Mouse (Mus musculus) left cerebral cortex, adult 2 months (tissue): ENCODE data around the gene Zfp518a. TPM values are rescaled to one million over a fixed set of nuclear protein-coding genes. Genes with fewer than 3 reads are reported as not detected.

ENCODE experiments used
- DNase-seq, 2 experiments: peaks; one replicate each; pipeline ENCODE4 v3.0.0; 2021 to 2022; ENCODE audit warnings: low spot score in 2 of 2, mixed read lengths in 1 of 2; ENCODE audit errors: extremely low spot score in 1 of 2
- H3K27ac ChIP-seq: fragments of 200-600 bp; 2 replicates; pipeline ENCODE4 v1.8.1; 2022
- H3K4me3 ChIP-seq: fragments of 200-600 bp; 2 replicates; pipeline ENCODE4 v1.8.1; 2022
- CTCF ChIP-seq: fragments of 200-600 bp; IDR thresholded peaks from 2 replicates; pipeline ENCODE4 v1.8.1; 2022; ENCODE audit warnings: antibody characterized with exemption, mild to moderate bottlenecking, moderate library complexity
- intact Hi-C: fragments of 180-260 bp; cut with DNase I; formaldehyde crosslinking; loops from one replicate; pipeline ENCODE4 v1.15.1; 2025
- long read RNA-seq, 2 experiments: library from polyadenylated mRNA; stranded (forward); transcript quantifications; one replicate each; pipeline ENCODE4 v2.0.0; 2021; ENCODE audit warnings: borderline mapping rate in 2 of 2
- total RNA-seq, 2 experiments: library from RNA; stranded (reverse); gene quantifications; 2 replicates each; pipeline ENCODE4 v1.2.3; 2021

Gene Zfp518a
- 10 to 100 TPM in 1 of 2 experiments, 1 to 10 TPM in 1; 7.4 to 10.1 TPM for total RNA-seq
- long read RNA-seq, experiment 1, full-length matches to known transcripts: 6 of 9 reads
- long read RNA-seq, experiment 1, partial matches to known transcripts: 0 of 9 reads
- long read RNA-seq, experiment 1, other reads (novel, unspliced or antisense): 3 of 9 reads
- long read RNA-seq, experiment 2, full-length matches to known transcripts: 1 of 3 reads
- long read RNA-seq, experiment 2, partial matches to known transcripts: 0 of 3 reads
- long read RNA-seq, experiment 2, other reads (novel, unspliced or antisense): 2 of 3 reads

GRCm38 (mm10) chr19:40894519-40895392 lies at the start of gene Zfp518a:
TSS of gene Zfp518a (plus strand) at chr19:40894705.
- TF ChIP-seq CTCF: no peak
- DNase-seq: peak; percentile 84 to 86
- peak within 1 kb of the TSS; percentile 70 for H3K4me3 ChIP-seq
- intact Hi-C loops: loop anchor here (1.0 to 10.0 kb wide), 3 partner anchors 21 to 120 kb away; partner anchors contain the start of gene Ccnj
- peak within 1 kb of the TSS; percentile 85 for H3K27ac ChIP-seq

- Histone ChIP-seq H3K27ac (no peak overlapping the region), H3K4me3 (no peak overlapping the region)
- intact Hi-C loops: no loop called here
- DNase-seq: no peak
- no peak for TF ChIP-seq CTCF
Measured at GRCm38 (mm10) chr19:40844731-40845130, 49.8 kb upstream of the Zfp518a start.

- intact Hi-C loops: no loop called here
- no peak for DNase-seq
- no peak overlapping the region for H3K4me3 ChIP-seq
- no peak for TF ChIP-seq CTCF
- H3K27ac ChIP-seq: no peak overlapping the region
Measured at GRCm38 (mm10) chr19:40849391-40849790, 45.1 kb upstream of the Zfp518a start.

GRCm38 (mm10) chr19:40859555-40859954 lies 35.0 kb upstream of the Zfp518a start:
- TF ChIP-seq CTCF: no peak
- no peak overlapping the region for H3K27ac ChIP-seq
- intact Hi-C loops: no loop called here
- no peak for DNase-seq
- H3K4me3 ChIP-seq: no peak overlapping the region

- intact Hi-C loops: no loop called here
- H3K27ac ChIP-seq: no peak overlapping the region; the same call in 1 of the 2 replicates
- no peak for DNase-seq
- H3K4me3 ChIP-seq: no peak overlapping the region
- no peak for TF ChIP-seq CTCF
Measured at GRCm38 (mm10) chr19:40868284-40868683, 26.2 kb upstream of the Zfp518a start.

- Histone ChIP-seq H3K27ac (peak overlapping the region; percentile 75), H3K4me3 (no peak overlapping the region)
- no peak for DNase-seq
- intact Hi-C loops: no loop called here
- no peak for TF ChIP-seq CTCF
Measured at GRCm38 (mm10) chr19:40869425-40870105, 24.9 kb upstream of the Zfp518a start.

- peak overlapping the region; percentile 49 for H3K4me3 ChIP-seq
- TF ChIP-seq CTCF: peak; percentile 64
- intact Hi-C loops: loop anchor here (1.0 kb wide), 2 partner anchors 21 to 42 kb away; partner anchors contain the start of genes Ccnj and Zfp518a
- peak; percentile 84 to 85 for DNase-seq
- peak overlapping the region; percentile 65 for H3K27ac ChIP-seq
Measured at GRCm38 (mm10) chr19:40872955-40873665, 21.4 kb upstream of the Zfp518a start.

GRCm38 (mm10) chr19:40881700-40882099 lies 12.8 kb upstream of the Zfp518a start:
- no peak overlapping the region for H3K4me3 ChIP-seq
- H3K27ac ChIP-seq: no peak overlapping the region
- intact Hi-C loops: no loop called here
- DNase-seq: no peak
- no peak for TF ChIP-seq CTCF

- intact Hi-C loops: no loop called here
- DNase-seq: no peak
- Histone ChIP-seq H3K27ac (no peak overlapping the region), H3K4me3 (no peak overlapping the region)
- TF ChIP-seq CTCF: no peak
Measured at GRCm38 (mm10) chr19:40888887-40889286, 5.6 kb upstream of the Zfp518a start.

- intact Hi-C loops: loop anchor here (1.0 to 10.0 kb wide), 3 partner anchors 21 to 121 kb away; partner anchors contain the start of gene Ccnj
Measured at GRCm38 (mm10) chr19:40894071-40894506, 416 bp upstream of the Zfp518a start.

GRCm38 (mm10) chr19:40895393-40895703 lies 843 bp downstream of the Zfp518a start:
- peak overlapping the region; percentile 70 for H3K4me3 ChIP-seq
- no peak for DNase-seq
- intact Hi-C loops: loop anchor here (2.0 to 10.0 kb wide), 2 partner anchors 65 to 119 kb away; partner anchors contain the start of gene Ccnj
- TF ChIP-seq CTCF: no peak
- peak overlapping the region; percentile 85 for H3K27ac ChIP-seq

More at GRCm38 (mm10) chr19:40894071-40894506, 416 bp upstream of the Zfp518a start:
- Histone ChIP-seq H3K4me3 (peak overlapping the region; percentile 70), H3K27ac (peak overlapping the region; percentile 85)
- TF ChIP-seq CTCF: no peak
- DNase-seq: no peak
